Mouse (Mus musculus) granulocyte monocyte progenitor cell, adult 5-6 weeks (primary cell): Measurements from ENCODE around the gene Dnaaf2. TPM values are rescaled to one million over a fixed set of nuclear protein-coding genes. Genes with fewer than 3 reads are reported as not detected.

Experiments used
- total RNA-seq, 2 experiments: library from RNA; stranded (forward) in 1 of 2; stranded (reverse) in 1 of 2; fragments of 200-712, 200-1000 nt in 1 of 2; fragments of >200 nt in 1 of 2; fragmentation: Nextera tagmentation in 1 of 2; gene quantifications; 2 replicates each; pipeline ENCODE4 v1.2.3; 2014 to 2017

Dnaaf2 gene
- total RNA-seq, 2 experiments from 2014 or later = 2.2 to 4.1 TPM

Other genes with a start within 250 kb of the Dnaaf2 start
- 3,535 and 4,742 TPM in 2 replicates for gene Rps29, start 39.2 kb downstream of the Dnaaf2 start, total RNA-seq (2014; fragmentation: Nextera tagmentation)
- 1,829 and 1,856 TPM in 2 replicates for gene Rps29, start 39.2 kb downstream of the Dnaaf2 start, total RNA-seq (2017)
- gene Lrr1, start 29.6 kb downstream of the Dnaaf2 start, total RNA-seq (2014; fragmentation: Nextera tagmentation) = 24.0 and 29.8 TPM in 2 replicates
- gene Lrr1, start 29.6 kb downstream of the Dnaaf2 start, total RNA-seq (2017) = 12.3 and 15.8 TPM in 2 replicates
- gene Rpl36al, start 14.3 kb downstream of the Dnaaf2 start, total RNA-seq (2014; fragmentation: Nextera tagmentation) = 1,057 and 1,062 TPM in 2 replicates
- gene Rpl36al, start 14.3 kb downstream of the Dnaaf2 start, total RNA-seq (2017) = 1,430 and 1,531 TPM in 2 replicates
- 96.2 and 111 TPM in 2 replicates for gene Mgat2, start 14.3 kb downstream of the Dnaaf2 start, total RNA-seq (2014; fragmentation: Nextera tagmentation)
- 153 and 186 TPM in 2 replicates for gene Mgat2, start 14.3 kb downstream of the Dnaaf2 start, total RNA-seq (2017)
- gene Gm49383, start 1.3 kb downstream of the Dnaaf2 start, total RNA-seq (2014; fragmentation: Nextera tagmentation) = 4.1 and 5.3 TPM in 2 replicates
- 27.0 and 31.0 TPM in 2 replicates for gene Gm49383, start 1.3 kb downstream of the Dnaaf2 start, total RNA-seq (2017)
- gene Gm49384, start 5.8 kb upstream of the Dnaaf2 start, total RNA-seq (2014; fragmentation: Nextera tagmentation) = 7.2 and 16.0 TPM in 2 replicates
- gene Gm49384, start 5.8 kb upstream of the Dnaaf2 start, total RNA-seq (2017) = 13.7 and 38.3 TPM in 2 replicates
- gene Pole2, start 29.8 kb upstream of the Dnaaf2 start, total RNA-seq (2014; fragmentation: Nextera tagmentation) = 51.2 and 56.8 TPM in 2 replicates
- 46.4 and 58.8 TPM in 2 replicates for gene Pole2, start 29.8 kb upstream of the Dnaaf2 start, total RNA-seq (2017)
- 2.5 and 2.9 TPM in 2 replicates for gene Klhdc1, start 42.7 kb upstream of the Dnaaf2 start, total RNA-seq (2014; fragmentation: Nextera tagmentation)
- gene Klhdc1, start 42.7 kb upstream of the Dnaaf2 start, total RNA-seq (2017) = 3.5 and 3.8 TPM in 2 replicates
- gene Klhdc2, start 98.3 kb upstream of the Dnaaf2 start, total RNA-seq (2014; fragmentation: Nextera tagmentation) = 42.4 and 48.7 TPM in 2 replicates
- 47.5 and 68.9 TPM in 2 replicates for gene Klhdc2, start 98.3 kb upstream of the Dnaaf2 start, total RNA-seq (2017)
- gene Nemf, start 158.7 kb upstream of the Dnaaf2 start, total RNA-seq (2014; fragmentation: Nextera tagmentation) = 51.7 and 51.9 TPM in 2 replicates
- gene Nemf, start 158.7 kb upstream of the Dnaaf2 start, total RNA-seq (2017) = 119 and 139 TPM in 2 replicates
- 84.7 and 85.7 TPM in 2 replicates for gene Arf6, start 173.7 kb upstream of the Dnaaf2 start, total RNA-seq (2014; fragmentation: Nextera tagmentation)
- 148 and 154 TPM in 2 replicates for gene Arf6, start 173.7 kb upstream of the Dnaaf2 start, total RNA-seq (2017)
- not detected in 2 replicates for gene Gm9887, start 174.0 kb upstream of the Dnaaf2 start, total RNA-seq (2014; fragmentation: Nextera tagmentation)
- gene Gm9887, start 174.0 kb upstream of the Dnaaf2 start, total RNA-seq (2017) = not detected in 2 replicates